Mouse (Mus musculus) layer of hippocampus, adult 6 months (tissue): ENCODE results near the gene Arrdc2. TPM values are rescaled to one million over a fixed set of nuclear protein-coding genes. Genes with fewer than 3 reads are reported as not detected.

Experiments
- long read RNA-seq, 2 experiments: library from polyadenylated mRNA; unstranded; transcript quantifications; one replicate each; pipeline ENCODE4 v2.0.0; 2019 to 2020
- microRNA-seq: library from miRNA; unstranded; fragments of <30 nt; microRNA quantifications from one replicate; pipeline ENCODE4 v1.2.0, GENCODE M21; 2020
- polyA plus RNA-seq: library from polyadenylated mRNA; unstranded; fragments of <200 nt; fragmentation: Nextera tagmentation; gene quantifications from 2 replicates; pipeline ENCODE4 v1.2.3, GENCODE M21; 2021

Arrdc2 gene
- polyA plus RNA-seq = 8.8 and 12.2 TPM in 2 replicates
- long read RNA-seq, experiment 1, transcript Arrdc2-201 (8 exons, 2,355 nt) = major isoform, 18 of 25 reads
- long read RNA-seq, experiment 1, partial matches to known transcripts = 2 of 25 reads
- long read RNA-seq, experiment 1, other reads (novel, unspliced or antisense) = 5 of 25 reads
- long read RNA-seq, experiment 2, transcript Arrdc2-201 (8 exons, 2,355 nt) = major isoform, 71 of 95 reads
- long read RNA-seq, experiment 2, partial matches to known transcripts = 12 of 95 reads
- long read RNA-seq, experiment 2, other reads (novel, unspliced or antisense) = 12 of 95 reads

DNA sequence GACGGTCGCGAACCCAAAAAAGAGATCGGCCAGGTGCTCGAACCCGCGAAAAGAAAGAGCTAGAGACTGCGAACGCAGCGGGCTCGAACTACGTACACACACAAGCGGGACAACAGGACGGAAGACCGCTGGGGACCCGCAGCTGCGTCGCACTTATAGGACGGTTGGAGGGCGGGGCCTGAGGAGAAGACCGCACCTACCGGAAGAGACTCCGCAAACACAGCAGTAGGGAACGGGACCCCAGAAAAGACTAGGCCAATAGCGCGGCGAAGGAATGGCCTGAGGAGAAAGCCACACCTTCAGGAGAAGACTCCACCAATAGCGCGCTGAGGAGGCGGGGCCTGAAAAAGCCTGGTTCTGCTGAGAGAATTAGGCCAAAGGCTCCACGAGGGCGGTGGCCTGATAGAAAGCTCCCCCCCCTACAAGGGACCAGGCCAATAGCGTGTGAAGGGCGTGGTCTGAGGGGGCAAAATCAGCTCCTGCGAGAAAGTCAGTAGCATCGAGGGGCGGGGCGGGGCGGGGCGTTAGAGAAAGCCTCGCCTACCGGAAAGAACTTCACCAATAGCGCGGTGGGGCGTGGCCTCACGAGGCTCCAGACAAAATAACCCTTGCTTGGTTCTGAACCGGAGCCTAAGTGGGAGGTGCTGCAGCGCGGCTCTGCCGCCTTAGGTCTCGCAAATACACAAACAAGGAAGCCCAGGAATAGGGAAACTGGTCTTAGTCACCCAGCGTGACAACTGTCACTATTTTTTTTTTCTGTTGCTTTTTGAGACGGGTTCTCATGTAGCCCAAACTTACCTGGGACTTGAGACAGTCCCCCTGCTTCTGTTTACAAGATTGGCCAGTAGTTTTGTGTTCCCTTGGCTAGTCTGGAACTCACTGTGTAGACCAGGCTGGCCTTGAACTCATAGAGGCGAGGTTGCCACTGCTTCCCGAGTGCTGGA is at the start of gene Arrdc2:
TSS of gene Arrdc2 (minus strand) at position 313 of the 944 bp plus-strand sequence.

DNA sequence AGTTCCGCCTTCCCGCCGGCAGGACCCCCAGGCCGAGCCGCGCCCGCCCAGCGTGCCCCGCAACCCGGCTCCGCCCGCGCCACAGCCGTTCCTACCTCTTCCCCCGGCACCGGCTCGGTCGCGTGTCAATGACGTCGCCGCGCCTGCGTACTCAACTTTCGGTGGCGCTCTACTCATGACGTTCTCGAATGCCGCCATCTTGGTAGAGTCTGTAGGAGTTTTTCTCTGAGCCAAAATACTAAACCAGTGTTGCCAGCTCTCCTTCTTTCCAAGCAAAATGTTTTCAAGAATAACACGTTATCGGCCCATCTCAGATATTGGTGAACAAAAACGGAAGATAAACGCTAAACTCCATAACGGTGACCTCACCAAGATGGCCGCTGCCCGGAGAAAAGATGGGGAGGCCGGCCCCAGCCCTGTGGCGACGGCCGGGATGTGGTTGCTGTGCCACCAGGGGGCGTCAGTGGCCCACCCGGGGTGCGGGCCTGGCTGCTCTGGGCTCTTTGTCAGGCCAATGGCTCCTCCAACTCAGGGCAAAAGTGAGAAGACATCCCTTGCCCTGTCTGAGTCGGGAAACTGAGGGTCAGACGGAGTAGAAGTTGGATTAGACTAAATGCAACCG is 34.0 kb upstream of the Arrdc2 start, which contains the start of gene Ccdc124:
TSS of gene Ccdc124 (minus strand) at position 572 of the 622 bp plus-strand sequence.

DNA sequence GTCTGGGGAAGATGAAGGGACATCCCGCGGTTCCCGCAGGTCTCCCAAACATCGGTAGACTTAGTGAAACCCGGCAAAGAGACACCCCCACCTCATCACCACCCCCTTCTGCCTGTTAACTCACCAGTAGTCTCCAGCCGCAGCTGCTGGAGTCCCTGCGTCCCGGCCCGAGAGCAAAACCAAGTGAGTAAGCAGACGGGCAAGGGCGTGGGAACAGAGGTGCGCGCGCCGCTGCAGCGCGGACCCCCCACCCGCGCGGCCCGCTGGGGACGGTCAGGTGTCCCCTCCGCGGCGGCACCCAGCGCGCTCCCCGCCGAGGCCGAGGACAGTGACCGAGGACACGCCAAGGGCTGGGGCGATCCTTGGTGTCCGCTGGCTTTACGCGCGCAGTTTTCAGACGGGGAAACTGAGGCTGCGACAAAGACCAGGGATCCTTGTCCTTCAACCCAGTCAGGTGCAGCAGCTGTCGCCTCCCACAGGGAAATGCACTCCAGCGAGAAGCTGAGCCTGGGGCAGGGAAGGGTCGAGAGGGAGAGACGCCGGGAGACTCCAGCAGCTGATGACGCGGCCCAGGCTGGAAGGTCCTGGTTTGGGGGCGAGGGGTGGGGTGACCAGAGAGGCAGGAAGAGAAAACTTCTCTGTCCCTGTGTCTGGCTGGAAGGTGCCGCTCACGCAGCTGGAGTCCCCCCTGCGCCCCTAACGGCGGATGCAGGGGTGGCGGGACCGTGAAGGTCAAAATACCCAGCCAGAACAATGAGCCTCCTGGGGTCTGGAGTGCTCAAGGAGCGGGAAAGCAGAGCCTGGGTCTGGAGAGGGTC is 23.5 kb upstream of the Arrdc2 start, which contains the start of gene Kcnn1:
TSS of gene Kcnn1 (minus strand) at position 435 of the 818 bp plus-strand sequence.

DNA sequence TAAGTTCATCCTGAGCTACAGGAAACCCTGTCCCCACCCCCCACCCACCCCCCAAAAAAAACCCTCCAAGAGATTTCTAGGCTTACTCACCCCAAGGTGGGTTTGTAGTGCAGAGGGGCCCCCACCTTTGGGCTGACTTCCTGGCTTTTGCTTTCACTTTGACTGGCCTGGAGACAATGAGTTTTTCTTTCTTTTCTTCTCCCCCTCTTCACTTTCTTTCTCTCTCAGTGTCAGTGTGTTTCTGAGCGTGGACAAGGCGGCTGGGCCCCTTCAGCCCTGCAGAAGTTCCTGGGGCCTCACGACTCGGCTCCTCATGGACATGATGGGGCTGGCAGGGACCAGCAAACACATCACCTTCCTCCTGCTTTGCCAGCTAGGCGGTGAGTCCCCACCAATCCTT is 31.3 kb downstream of the Arrdc2 start, which contains the start of gene Il12rb1:
TSS of gene Il12rb1 (plus strand) at position 211 of the 400 bp plus-strand sequence.

DNA sequence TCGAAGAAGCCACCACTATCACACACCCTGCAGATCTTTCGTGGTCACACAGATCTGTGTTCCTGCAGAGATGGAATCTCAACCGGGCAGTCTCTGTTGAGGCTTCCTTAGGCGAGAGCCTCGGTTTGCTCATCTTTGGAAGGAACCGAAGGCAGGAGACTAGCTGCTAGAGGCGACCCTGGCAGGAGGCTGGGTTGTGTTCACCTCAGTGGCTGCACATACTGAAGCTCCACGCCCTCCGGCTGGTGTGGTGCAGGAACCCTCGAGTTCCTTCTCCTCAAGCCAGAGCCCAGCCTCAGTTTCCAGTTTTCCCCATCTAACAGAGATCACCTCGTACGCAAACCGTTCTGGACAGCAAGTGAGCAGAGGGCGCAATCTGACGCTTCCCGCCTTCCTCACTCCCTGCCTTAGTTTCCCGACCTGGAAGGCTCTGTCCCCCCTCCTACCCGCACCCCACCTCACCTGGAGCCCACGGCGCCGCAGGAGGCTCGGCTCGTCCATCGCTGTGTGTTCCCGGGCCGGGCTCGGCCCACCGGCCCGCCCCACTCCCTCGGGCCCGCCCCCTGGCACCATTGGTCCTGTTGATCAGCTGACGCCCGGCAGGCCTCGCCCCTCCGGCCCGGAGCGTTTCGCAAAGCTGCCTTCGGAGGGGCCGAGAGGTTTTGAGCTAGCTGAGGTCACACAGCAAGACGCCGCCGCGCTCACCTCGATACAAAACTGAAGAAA is 34.9 kb downstream of the Arrdc2 start, which contains the start of gene Mast3:
TSS of gene Mast3 (minus strand) at position 574 of the 726 bp plus-strand sequence.

Small RNA genes within 50 kb of the gene (microRNA-seq; reads per million reads assigned to microRNA genes)
- 28.6 reads per million, percentile 46 among the genes with 10 or more reads in this experiment for gene Mir7240

Other genes with a start within 250 kb of the Arrdc2 start
- gene Isyna1, start 245.3 kb downstream of the Arrdc2 start, polyA plus RNA-seq = 35.8 and 42.8 TPM in 2 replicates
- gene Ssbp4, start 230.8 kb downstream of the Arrdc2 start, polyA plus RNA-seq = 134 and 161 TPM in 2 replicates
- gene Lrrc25, start 223.6 kb downstream of the Arrdc2 start, polyA plus RNA-seq = 0.85 and 1.1 TPM in 2 replicates
- gene Gdf15, start 207.3 kb downstream of the Arrdc2 start, polyA plus RNA-seq = 0.84 TPM in 1 of 2 replicates, not detected in the other
- gene Pgpep1, start 179.3 kb downstream of the Arrdc2 start, polyA plus RNA-seq = 16.0 and 19.4 TPM in 2 replicates
- gene Lsm4, start 166.5 kb downstream of the Arrdc2 start, polyA plus RNA-seq = 247 and 266 TPM in 2 replicates
- 6.2 and 8.7 TPM in 2 replicates for gene Jund, start 140.8 kb downstream of the Arrdc2 start, polyA plus RNA-seq
- 0.05 TPM in 1 of 2 replicates, not detected in the other for gene Iqcn, start 136.3 kb downstream of the Arrdc2 start, polyA plus RNA-seq
- not detected in 2 replicates for gene Gm3336, start 121.2 kb downstream of the Arrdc2 start, polyA plus RNA-seq
- 0.05 and 0.30 TPM in 2 replicates for gene Pde4c, start 116.0 kb downstream of the Arrdc2 start, polyA plus RNA-seq
- gene Rab3a, start 85.0 kb downstream of the Arrdc2 start, polyA plus RNA-seq = 868 and 977 TPM in 2 replicates
- 115 and 124 TPM in 2 replicates for gene Mpv17l2, start 78.8 kb downstream of the Arrdc2 start, polyA plus RNA-seq
- 97.6 and 107 TPM in 2 replicates for gene Pik3r2, start 63.0 kb downstream of the Arrdc2 start, polyA plus RNA-seq
- 109 and 146 TPM in 2 replicates for gene Mast3, start 34.7 kb downstream of the Arrdc2 start, polyA plus RNA-seq
- gene Il12rb1, start 31.3 kb downstream of the Arrdc2 start, polyA plus RNA-seq = 0.10 and 0.21 TPM in 2 replicates
- 8.6 and 9.3 TPM in 2 replicates for gene Kcnn1, start 23.5 kb upstream of the Arrdc2 start, polyA plus RNA-seq
- 128 and 139 TPM in 2 replicates for gene Ccdc124, start 34.2 kb upstream of the Arrdc2 start, polyA plus RNA-seq
- gene Slc5a5, start 53.0 kb upstream of the Arrdc2 start, polyA plus RNA-seq = 18.6 and 19.7 TPM in 2 replicates
- 2,904 and 3,318 TPM in 2 replicates for gene Rpl18a, start 57.7 kb upstream of the Arrdc2 start, polyA plus RNA-seq
- 29.0 and 30.2 TPM in 2 replicates for gene Map1s, start 66.2 kb upstream of the Arrdc2 start, polyA plus RNA-seq